Mouse (Mus musculus) intestine, postnatal 0 days (tissue): ENCODE results near the gene Pigv. TPM values are rescaled to one million over a fixed set of nuclear protein-coding genes. Genes with fewer than 3 reads are reported as not detected.

ENCODE experiments used
- ATAC-seq: fragments of 200-750 bp; cut with Nextera tagmentation; 2 replicates; pipeline ENCODE4 v1.8.0; 2017; ENCODE audit warnings: mild to moderate bottlenecking, moderate TSS enrichment, moderate library complexity
- H3K27ac ChIP-seq: fragments of 300-500 bp; sonication (generic); 2 replicates; pipeline ENCODE4 v1.5.1; 2014; ENCODE audit warnings: mild to moderate bottlenecking, low read depth, low read length, moderate library complexity
- H3K27me3 ChIP-seq: fragments of 300-500 bp; sonication (generic); replicated peaks from 2 replicates; pipeline ENCODE4 v1.6.1; 2014; ENCODE audit warnings: low read length, mixed read lengths; ENCODE audit not compliant: control insufficient read depth, insufficient read depth
- H3K36me3 ChIP-seq: fragments of 300-500 bp; sonication (generic); 2 replicates; pipeline ENCODE4 v1.6.1; 2014; ENCODE audit warnings: mild to moderate bottlenecking, moderate library complexity; ENCODE audit not compliant: control insufficient read depth, insufficient read depth
- H3K4me1 ChIP-seq: fragments of 300-500 bp; sonication (generic); replicated peaks from 2 replicates; pipeline ENCODE4 v1.6.1; 2014; ENCODE audit warnings: antibody characterized with exemption, low read length, mixed read lengths; ENCODE audit not compliant: control insufficient read depth, insufficient read depth
- H3K4me2 ChIP-seq: fragments of 300-500 bp; sonication (generic); replicated peaks from 2 replicates; pipeline ENCODE4 v1.6.1; 2014; ENCODE audit warnings: low read depth, mild to moderate bottlenecking, moderate library complexity
- H3K4me3 ChIP-seq: fragments of 300-500 bp; sonication (generic); 2 replicates; pipeline ENCODE4 v1.5.1; 2014; ENCODE audit warnings: low read depth, low read length
- H3K9ac ChIP-seq: fragments of 300-500 bp; sonication (generic); 2 replicates; pipeline ENCODE4 v1.6.1; 2014; ENCODE audit warnings: mild to moderate bottlenecking, low read depth, low read length
- H3K9me3 ChIP-seq: fragments of 300-500 bp; sonication (generic); 2 replicates; pipeline ENCODE4 v1.6.1; 2016; ENCODE audit warnings: mixed run types; ENCODE audit not compliant: control insufficient read depth
- CTCF ChIP-seq: sonication (generic); IDR thresholded peaks from 2 replicates; pipeline ENCODE4 v1.5.1; 2016; ENCODE audit warnings: low read depth, mild to moderate bottlenecking, control low read depth, antibody characterized with exemption, moderate library complexity
- WGBS: fragments of 180-500 bp; shearing (Covaris S2); extraction: QIAGEN DNeasy Blood & Tissue Kit; methylation state at CpG from one replicate; pipeline ENCODE4 v1.1.7; 2014; 5-methylcytosine and 5-hydroxymethylcytosine counted together
- polyA plus RNA-seq: library from polyadenylated mRNA; unstranded; fragments of >200 nt; fragmentation: Nextera tagmentation; extraction: Ambion mirVana; gene quantifications from 2 replicates; pipeline ENCODE4 v1.2.1, GENCODE M21; 2015

Gene Pigv
- polyA plus RNA-seq, 1 experiment from 2014 or later, result 10.7 TPM

- Histone ChIP-seq H3K27ac (peak overlapping the region; percentile 60; the same call in 1 of the 2 replicates), H3K4me3 (no peak overlapping the region), H3K27me3 (no peaks in the 10 kb centered on the region), H3K9me3 (no peaks in the 10 kb centered on the region), H3K36me3 (peaks cover 49% of the 10 kb centered on the region), H3K4me1 (peaks cover 14% of the 10 kb centered on the region; the same call in 1 of the 2 replicates), H3K9ac (no peak overlapping the region), H3K4me2 (no peak overlapping the region)
- WGBS, result 49% methylated on average over 8 of the region's 8 CpGs
- TF ChIP-seq CTCF, result no peak
- ATAC-seq, result no peak
Measured at GRCm38 (mm10) chr4:133706956-133707355, 34.5 kb upstream of the Pigv start.

- TF ChIP-seq CTCF, result no peak
- Histone ChIP-seq H3K27me3 (no peaks in the 10 kb centered on the region), H3K9me3 (no peaks in the 10 kb centered on the region), H3K27ac (no peak overlapping the region), H3K4me1 (peaks cover 14% of the 10 kb centered on the region; the same call in 1 of the 2 replicates), H3K4me2 (no peak overlapping the region), H3K4me3 (no peak overlapping the region), H3K9ac (no peak overlapping the region), H3K36me3 (peaks cover 50% of the 10 kb centered on the region)
- WGBS, result 46% methylated on average over 4 of the region's 4 CpGs
- ATAC-seq, result no peak
Measured at GRCm38 (mm10) chr4:133705062-133705461, 32.6 kb upstream of the Pigv start.

DNA sequence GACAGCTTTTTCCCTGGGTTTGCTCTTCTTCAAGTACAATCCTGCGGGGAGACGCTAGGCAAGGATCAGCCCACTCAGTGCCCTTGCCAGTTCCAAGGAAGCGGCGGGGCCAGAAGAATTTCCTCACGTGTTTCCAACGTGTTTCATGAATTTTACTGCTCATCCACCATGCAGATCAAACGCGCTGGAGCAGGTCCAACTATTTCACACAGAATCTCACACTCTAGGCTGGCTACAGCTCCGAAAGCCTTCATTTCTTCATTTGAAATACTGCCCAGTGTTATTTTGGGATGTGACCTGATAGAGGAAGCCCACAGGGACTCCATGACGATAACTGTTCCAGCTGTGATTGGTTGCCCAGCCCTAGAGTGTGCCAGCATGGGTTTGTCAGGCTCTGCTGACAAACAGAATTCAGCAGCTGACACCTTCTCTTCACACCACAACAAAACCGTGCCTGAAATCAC lies 28.5 kb upstream of the Pigv start:
- no peak for TF ChIP-seq CTCF
- Histone ChIP-seq H3K9me3 (no peaks in the 10 kb centered on the region), H3K36me3 (peaks cover 36% of the 10 kb centered on the region), H3K4me2 (no peak overlapping the region), H3K4me1 (no peaks in the 10 kb centered on the region), H3K4me3 (no peak overlapping the region), H3K9ac (no peak overlapping the region), H3K27me3 (no peaks in the 10 kb centered on the region), H3K27ac (no peak overlapping the region)
- ATAC-seq, result no peak
- WGBS, result 81% methylated on average over 11 of the region's 11 CpGs

DNA sequence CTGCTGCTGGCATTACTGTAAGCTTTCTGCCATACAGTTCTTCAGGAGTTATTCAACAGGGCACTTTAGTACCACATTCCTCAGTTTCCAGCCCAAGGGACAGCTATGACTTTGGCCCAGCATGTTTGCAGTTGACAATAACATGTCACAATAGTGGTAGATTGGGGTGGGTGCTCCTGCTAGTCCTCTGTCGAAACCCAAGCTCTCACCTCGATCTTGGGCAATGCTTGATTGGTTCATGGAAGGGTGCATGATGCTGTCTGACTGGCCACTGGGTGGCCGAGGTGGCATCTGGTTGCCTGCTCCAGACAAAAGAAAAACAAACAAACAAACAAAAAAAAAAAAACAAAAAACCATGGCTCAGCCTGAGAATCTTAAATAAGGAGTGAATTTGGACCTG lies 22.9 kb upstream of the Pigv start:
- no peak overlapping the region for H3K4me3 ChIP-seq
- H3K9me3 ChIP-seq, result no peaks in the 10 kb centered on the region
- no peaks in the 10 kb centered on the region for H3K4me1 ChIP-seq
- 73% methylated on average over 3 of the region's 3 CpGs for WGBS
- ATAC-seq, result no peak
- H3K27ac ChIP-seq, result no peak overlapping the region
- no peak overlapping the region for H3K4me2 ChIP-seq
- H3K27me3 ChIP-seq, result no peaks in the 10 kb centered on the region
- peaks cover 53% of the 10 kb centered on the region for H3K36me3 ChIP-seq
- no peak for TF ChIP-seq CTCF
- no peak overlapping the region for H3K9ac ChIP-seq

GRCm38 (mm10) chr4:133690252-133690651 lies 17.8 kb upstream of the Pigv start:
- no peak for TF ChIP-seq CTCF
- Histone ChIP-seq H3K27me3 (no peaks in the 10 kb centered on the region), H3K9me3 (no peaks in the 10 kb centered on the region), H3K4me3 (no peak overlapping the region), H3K4me2 (no peak overlapping the region), H3K27ac (peak overlapping the region; percentile 50; the same call in 1 of the 2 replicates), H3K9ac (no peak overlapping the region), H3K36me3 (peaks cover 94% of the 10 kb centered on the region), H3K4me1 (peaks cover 7% of the 10 kb centered on the region; the same call in 1 of the 2 replicates)
- peak; percentile 20; the same call in 1 of the 2 replicates for ATAC-seq
- WGBS, result 11% methylated on average over 5 of the region's 5 CpGs

DNA sequence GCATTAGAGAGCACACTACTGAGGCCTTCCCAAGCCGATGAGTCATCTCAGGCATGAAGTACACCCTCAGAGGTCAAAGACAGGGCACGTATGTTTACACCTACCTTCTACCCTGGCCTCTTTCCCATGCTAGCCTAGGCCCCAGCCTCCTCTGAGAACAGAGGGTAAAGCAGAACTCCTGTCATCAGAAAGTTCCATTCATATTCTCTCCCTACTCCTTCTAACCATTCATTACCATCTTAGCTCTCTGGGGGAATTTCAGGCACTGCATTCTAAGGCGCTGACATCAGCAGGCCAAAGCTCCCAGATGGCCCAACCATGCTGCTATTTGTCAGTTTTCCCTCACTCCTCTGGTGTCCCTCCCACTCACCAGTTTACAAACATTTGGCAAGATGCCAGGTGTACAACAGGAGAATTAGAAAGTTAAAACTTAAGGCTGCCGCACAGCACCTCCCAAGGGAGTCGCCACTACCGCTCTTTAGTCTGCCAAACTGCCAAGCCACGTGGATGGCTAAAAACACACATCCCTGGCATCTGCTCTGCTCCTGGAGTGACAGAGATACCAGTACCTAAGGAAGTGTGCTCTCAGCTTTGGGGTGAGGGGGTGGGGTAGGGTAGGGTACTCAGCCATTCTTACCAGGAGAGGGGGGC lies 16.1 kb upstream of the Pigv start:
- no peak overlapping the region for H3K4me3 ChIP-seq
- peaks cover 7% of the 10 kb centered on the region; the same call in 1 of the 2 replicates for H3K4me1 ChIP-seq
- H3K27me3 ChIP-seq, result no peaks in the 10 kb centered on the region
- ATAC-seq, result peak; percentile 65
- H3K4me2 ChIP-seq, result no peak overlapping the region
- H3K9me3 ChIP-seq, result no peaks in the 10 kb centered on the region
- 36% methylated on average over 7 of the region's 7 CpGs for WGBS
- peaks cover 94% of the 10 kb centered on the region for H3K36me3 ChIP-seq
- no peak for TF ChIP-seq CTCF
- H3K9ac ChIP-seq, result no peak overlapping the region
- peak overlapping the region; percentile 50; the same call in 1 of the 2 replicates for H3K27ac ChIP-seq
